Mouse (Mus musculus) activated CD4-positive, CD25-positive, alpha-beta regulatory T cell, adult 4 months (primary cell): ENCODE measurements around the gene Gm10251. TPM values are rescaled to one million over a fixed set of nuclear protein-coding genes. Genes with fewer than 3 reads are reported as not detected.
"Not testable (repeated sequence)": the region's sequence is repeated elsewhere in the genome, so short reads cannot be mapped to it uniquely, and the experiment has no call there.

ENCODE experiments used
- ATAC-seq: one replicate; pipeline ENCODE4 v1.8.0; 2017
- polyA plus RNA-seq, 2 experiments: library from polyadenylated mRNA; unstranded; fragments of 100-300 nt; shearing (Covaris generic); gene quantifications; one replicate each; pipeline ENCODE4 v1.2.1; 2017

Gm10251 gene
- polyA plus RNA-seq: not detected

- not testable (repeated sequence) for ATAC-seq
Measured at GRCm38 (mm10) chr14:6684070-6684469, at the start of gene Gm10251. TSS of gene Gm10251 (minus strand) at chr14:6684170.

- ATAC-seq: not testable (repeated sequence)
Measured at GRCm38 (mm10) chr14:6720151-6720550, 36.2 kb upstream of the Gm10251 start, which contains the start of gene Gm8050. TSS of gene Gm8050 (minus strand) at chr14:6720251.

GRCm38 (mm10) chr14:6622318-6622717 is 61.7 kb downstream of the Gm10251 start, which contains the start of gene Gm3460:
TSS of gene Gm3460 (minus strand) at chr14:6622418.
- not testable (repeated sequence) for ATAC-seq

- ATAC-seq: not testable (repeated sequence)
Measured at GRCm38 (mm10) chr14:6606436-6606835, 77.5 kb downstream of the Gm10251 start.

- ATAC-seq: not testable (repeated sequence)
Measured at GRCm38 (mm10) chr14:6605004-6605403, 79.0 kb downstream of the Gm10251 start.

GRCm38 (mm10) chr14:6604551-6604950 is 79.4 kb downstream of the Gm10251 start:
- not testable (repeated sequence) for ATAC-seq

GRCm38 (mm10) chr14:6590513-6590912 is 93.5 kb downstream of the Gm10251 start, which contains the start of gene Gm3629:
TSS of gene Gm3629 (minus strand) at chr14:6590613.
- not testable (repeated sequence) for ATAC-seq

Other genes with a start within 250 kb of the Gm10251 start
- not detected for gene Gm3594, start 239.6 kb downstream of the Gm10251 start, polyA plus RNA-seq
- gene Gm8356, start 146.9 kb downstream of the Gm10251 start, polyA plus RNA-seq: not detected
- under 1 TPM; 0.32 to 0.41 TPM for gene Gm3629, start 93.6 kb downstream of the Gm10251 start, polyA plus RNA-seq
- gene Gm3460, start 61.8 kb downstream of the Gm10251 start, polyA plus RNA-seq: not detected
- not detected for gene Gm8050, start 36.1 kb upstream of the Gm10251 start, polyA plus RNA-seq
- 10 to 100 TPM in 1 of 2 experiments, 1 to 10 TPM in 1; 9.5 to 18.6 TPM for gene Gm3636, start 58.2 kb upstream of the Gm10251 start, polyA plus RNA-seq
- gene Gm8362, start 90.2 kb upstream of the Gm10251 start, polyA plus RNA-seq: not detected
- not detected for gene Gm3642, start 156.1 kb upstream of the Gm10251 start, polyA plus RNA-seq
- 10 to 100 TPM in 1 of 2 experiments, 1 to 10 TPM in 1; 6.1 to 10.2 TPM for gene Gm3667, start 205.8 kb upstream of the Gm10251 start, polyA plus RNA-seq